Mouse (Mus musculus): ENCODE results near the gene Dohh.

Gene Dohh

GRCm38 (mm10) chr10:81356352-81356990 lies 27.8 kb upstream of the Dohh start:
- peaks cover 31% of the 10 kb centered on the region for H3K36me3 ChIP-seq (ENCODE audit: insufficient read depth, low read length)
- peak overlapping the region; percentile 93 for H3K4me3 ChIP-seq (replicated peaks; ENCODE audit: low read length)
- no peaks in the 10 kb centered on the region for H3K27me3 ChIP-seq (ENCODE audit: insufficient read depth, low read length)
- peaks cover 94% of the 10 kb centered on the region for H3K4me1 ChIP-seq (replicated peaks; ENCODE audit: low read depth, low read length)
- no peaks in the 10 kb centered on the region for H3K9me3 ChIP-seq (ENCODE audit: low read length)
- TF ChIP-seq NANOG (IDR thresholded peaks at IDR 0.05; ENCODE audit: borderline replicate concordance, low read length) (no peak), POU5F1 (IDR thresholded peaks at IDR 0.05; ENCODE audit: borderline replicate concordance, low read length) (no peak), CTCF (conservative IDR thresholded peaks at IDR 0.05; ENCODE audit: low read length) (no peak)

GRCm38 (mm10) chr10:81356991-81357844 lies 27.0 kb upstream of the Dohh start, which contains the start of gene Mfsd12:
TSS of gene Mfsd12 (plus strand) at chr10:81357491.
- Histone ChIP-seq H3K4me1 (replicated peaks; ENCODE audit: low read depth, low read length) (peaks cover 94% of the 10 kb centered on the region), H3K36me3 (ENCODE audit: insufficient read depth, low read length) (peaks cover 38% of the 10 kb centered on the region), H3K9me3 (ENCODE audit: low read length) (no peaks in the 10 kb centered on the region), H3K27me3 (ENCODE audit: insufficient read depth, low read length) (no peaks in the 10 kb centered on the region), H3K4me3 (replicated peaks; ENCODE audit: low read length) (peak within 1 kb of the TSS; percentile 93)
- no peak for TF ChIP-seq POU5F1 (IDR thresholded peaks at IDR 0.05; ENCODE audit: borderline replicate concordance, low read length)
- TF ChIP-seq NANOG (IDR thresholded peaks at IDR 0.05; ENCODE audit: borderline replicate concordance, low read length) = no peak
- TF ChIP-seq CTCF (conservative IDR thresholded peaks at IDR 0.05; ENCODE audit: low read length) = no peak

- Histone ChIP-seq H3K4me1 (replicated peaks; ENCODE audit: low read depth, low read length) (peaks cover 94% of the 10 kb centered on the region), H3K36me3 (ENCODE audit: insufficient read depth, low read length) (peaks cover 48% of the 10 kb centered on the region), H3K27me3 (ENCODE audit: insufficient read depth, low read length) (no peaks in the 10 kb centered on the region), H3K4me3 (replicated peaks; ENCODE audit: low read length) (peak overlapping the region; percentile 93), H3K9me3 (ENCODE audit: low read length) (no peaks in the 10 kb centered on the region)
- TF ChIP-seq POU5F1 (IDR thresholded peaks at IDR 0.05; ENCODE audit: borderline replicate concordance, low read length) (no peak), CTCF (conservative IDR thresholded peaks at IDR 0.05; ENCODE audit: low read length) (no peak)
These were observed 26.0 kb upstream of the Dohh start for GRCm38 (mm10) chr10:81358209-81358608.

DNA sequence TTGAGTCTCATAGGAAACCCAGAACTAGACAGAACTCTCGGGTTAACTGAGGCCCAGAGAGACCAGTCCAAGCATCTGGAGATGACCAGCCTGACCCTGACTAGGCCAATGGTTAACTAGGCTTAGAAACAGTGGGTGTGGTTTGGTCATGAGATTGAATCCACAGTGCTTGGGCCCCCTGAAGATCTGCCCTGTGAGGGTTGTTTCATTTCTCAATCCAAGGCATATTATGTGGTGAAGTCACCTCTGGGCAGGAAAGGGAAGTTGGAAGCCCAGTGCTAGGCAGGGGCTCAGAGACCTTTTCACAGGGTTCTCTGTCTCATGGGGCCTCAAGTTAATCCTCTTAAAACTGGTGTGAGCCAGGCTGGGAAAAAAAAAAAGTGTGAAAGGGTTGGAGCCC lies 25.4 kb upstream of the Dohh start:
- Histone ChIP-seq H3K27me3 (ENCODE audit: insufficient read depth, low read length) (no peaks in the 10 kb centered on the region), H3K4me3 (replicated peaks; ENCODE audit: low read length) (peak overlapping the region; percentile 93)
- TF ChIP-seq NANOG (IDR thresholded peaks at IDR 0.05; ENCODE audit: borderline replicate concordance, low read length) (no peak), CTCF (conservative IDR thresholded peaks at IDR 0.05; ENCODE audit: low read length) (no peak), POU5F1 (IDR thresholded peaks at IDR 0.05; ENCODE audit: borderline replicate concordance, low read length) (no peak)

DNA sequence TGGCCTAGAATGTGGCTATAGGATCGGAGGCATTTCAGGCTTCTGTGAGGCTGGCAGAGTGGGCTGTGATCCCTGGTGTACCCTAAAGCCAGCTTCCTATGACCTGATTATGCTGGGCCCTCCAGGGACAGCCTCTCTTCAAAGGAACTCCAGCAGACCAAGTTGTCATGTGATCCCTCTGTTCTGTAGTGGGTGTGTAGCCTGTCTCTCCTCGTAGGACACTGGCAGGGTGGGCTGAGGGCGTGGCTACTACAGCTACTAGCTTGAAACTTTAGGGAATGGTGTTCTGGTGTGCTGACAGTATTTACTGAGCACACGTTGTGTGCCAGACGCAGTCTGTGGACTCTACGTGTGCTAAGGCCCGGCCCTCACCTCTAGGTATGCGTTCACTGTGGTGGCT lies 23.5 kb upstream of the Dohh start:
- peak overlapping the region; percentile 50 for H3K4me3 ChIP-seq (replicated peaks; ENCODE audit: low read length)
- no peak for TF ChIP-seq POU5F1 (IDR thresholded peaks at IDR 0.05; ENCODE audit: borderline replicate concordance, low read length)
- no peak for TF ChIP-seq NANOG (IDR thresholded peaks at IDR 0.05; ENCODE audit: borderline replicate concordance, low read length)
- no peak for TF ChIP-seq CTCF (conservative IDR thresholded peaks at IDR 0.05; ENCODE audit: low read length)
- H3K27me3 ChIP-seq (ENCODE audit: insufficient read depth, low read length) = peaks cover 2% of the 10 kb centered on the region; the same call in 1 of the 2 replicates
- peaks cover 65% of the 10 kb centered on the region for H3K36me3 ChIP-seq (ENCODE audit: insufficient read depth, low read length)
- H3K9me3 ChIP-seq (ENCODE audit: low read length) = no peaks in the 10 kb centered on the region
- H3K4me1 ChIP-seq (replicated peaks; ENCODE audit: low read depth, low read length) = peaks cover 94% of the 10 kb centered on the region

More for the DNA sequence above, 25.4 kb upstream of the Dohh start:
- Histone ChIP-seq H3K36me3 (ENCODE audit: insufficient read depth, low read length) (peaks cover 54% of the 10 kb centered on the region), H3K9me3 (ENCODE audit: low read length) (no peaks in the 10 kb centered on the region), H3K4me1 (replicated peaks; ENCODE audit: low read depth, low read length) (peaks cover 94% of the 10 kb centered on the region)

DNA sequence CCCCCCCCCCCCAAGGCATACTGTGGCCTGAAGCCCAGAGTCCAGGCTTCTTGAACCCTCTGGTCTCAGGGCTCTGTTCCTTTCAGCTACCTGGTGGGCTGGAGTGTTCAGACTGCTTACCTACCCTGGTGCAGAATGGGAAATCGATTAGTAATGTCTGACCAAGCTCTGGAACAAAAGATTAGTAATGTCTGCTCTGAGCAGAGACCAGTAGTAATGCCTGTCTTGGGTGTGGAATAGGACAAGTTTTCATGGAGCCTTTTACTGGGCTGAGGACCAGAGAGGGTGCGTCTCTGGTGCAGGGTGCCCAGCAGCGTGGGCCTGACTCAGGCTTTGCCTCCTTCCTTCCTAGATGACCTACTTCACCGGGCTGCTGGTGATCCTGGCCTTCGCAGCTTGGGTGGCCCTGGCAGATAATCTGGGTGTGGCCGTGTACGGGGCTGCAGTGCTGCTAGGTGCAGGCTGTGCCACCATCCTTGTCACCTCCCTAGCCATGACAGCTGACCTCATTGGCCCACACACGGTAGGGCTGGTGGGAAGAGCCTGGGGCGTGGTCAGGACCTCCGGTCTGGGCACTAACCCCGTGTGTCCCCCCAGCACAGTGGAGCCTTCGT lies 21.8 kb upstream of the Dohh start:
- H3K9me3 ChIP-seq (ENCODE audit: low read length) = no peaks in the 10 kb centered on the region
- no peak for TF ChIP-seq NANOG (IDR thresholded peaks at IDR 0.05; ENCODE audit: borderline replicate concordance, low read length)
- TF ChIP-seq POU5F1 (IDR thresholded peaks at IDR 0.05; ENCODE audit: borderline replicate concordance, low read length) = no peak
- no peak for TF ChIP-seq CTCF (conservative IDR thresholded peaks at IDR 0.05; ENCODE audit: low read length)
- peak overlapping the region; percentile 66 for H3K4me3 ChIP-seq (replicated peaks; ENCODE audit: low read length)
- H3K4me1 ChIP-seq (replicated peaks; ENCODE audit: low read depth, low read length) = peaks cover 98% of the 10 kb centered on the region
- H3K27me3 ChIP-seq (ENCODE audit: insufficient read depth, low read length) = peaks cover 2% of the 10 kb centered on the region; the same call in 1 of the 2 replicates
- peaks cover 82% of the 10 kb centered on the region for H3K36me3 ChIP-seq (ENCODE audit: insufficient read depth, low read length)

DNA sequence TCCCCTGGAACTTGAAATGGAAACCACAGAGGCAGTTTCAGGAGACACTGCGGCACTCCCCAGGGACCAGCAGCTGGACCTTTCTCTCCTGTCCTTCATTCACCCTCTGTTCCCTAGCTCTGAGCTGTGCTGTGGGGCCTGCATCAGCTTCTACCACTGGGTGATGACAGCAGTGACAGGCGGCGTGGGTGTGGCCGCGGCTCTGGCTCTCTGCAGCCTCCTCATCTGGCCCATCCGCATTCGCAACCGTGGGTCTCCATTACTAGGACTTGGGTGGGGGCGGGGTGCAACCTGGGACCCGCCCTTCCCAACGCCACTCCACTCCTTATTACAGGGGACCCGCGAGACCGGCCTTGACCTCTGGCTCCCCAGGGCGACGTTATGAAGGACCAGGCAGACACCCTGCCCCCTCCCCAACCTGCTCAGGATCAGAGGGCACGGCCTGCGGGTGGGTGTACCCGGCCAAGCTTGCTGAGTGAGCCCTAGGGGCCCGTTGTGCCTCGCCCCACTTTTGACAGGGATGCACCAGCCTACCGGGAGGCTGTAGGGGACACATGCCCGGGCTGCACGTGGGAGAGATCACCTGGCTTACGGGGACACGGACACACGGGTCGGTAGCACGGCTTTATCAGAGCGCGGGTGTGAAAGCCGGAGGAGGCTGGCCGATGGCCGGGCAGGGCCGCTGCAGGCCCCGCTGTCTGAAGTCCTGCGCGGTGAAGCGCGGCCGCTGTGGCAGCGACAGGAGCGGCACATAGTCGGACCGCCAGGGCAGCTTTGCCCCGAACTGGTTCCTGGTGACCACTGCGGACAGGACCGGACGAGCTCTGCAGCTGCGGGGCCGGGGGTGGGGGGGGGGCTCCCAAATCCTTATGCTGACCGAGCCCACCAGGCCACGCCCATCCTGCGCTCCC lies 20.5 kb upstream of the Dohh start:
- peak overlapping the region; percentile 66 for H3K4me3 ChIP-seq (replicated peaks; ENCODE audit: low read length)
- peaks cover 100% of the 10 kb centered on the region for H3K4me1 ChIP-seq (replicated peaks; ENCODE audit: low read depth, low read length)
- TF ChIP-seq NANOG (IDR thresholded peaks at IDR 0.05; ENCODE audit: borderline replicate concordance, low read length) (no peak), POU5F1 (IDR thresholded peaks at IDR 0.05; ENCODE audit: borderline replicate concordance, low read length) (no peak), CTCF (conservative IDR thresholded peaks at IDR 0.05; ENCODE audit: low read length) (no peak)
- H3K27me3 ChIP-seq (ENCODE audit: insufficient read depth, low read length) = peaks cover 2% of the 10 kb centered on the region; the same call in 1 of the 2 replicates
- H3K9me3 ChIP-seq (ENCODE audit: low read length) = no peaks in the 10 kb centered on the region
- peaks cover 91% of the 10 kb centered on the region for H3K36me3 ChIP-seq (ENCODE audit: insufficient read depth, low read length)
